Mouse (Mus musculus) small intestine, adult 2 months (tissue): ENCODE measurements around the gene Npm3. TPM values are rescaled to one million over a fixed set of nuclear protein-coding genes. Genes with fewer than 3 reads are reported as not detected.

ENCODE experiments used
- H3K27ac ChIP-seq: fragments of 200-500 bp; 2 replicates; pipeline ENCODE4 v1.5.1; 2012; ENCODE audit warnings: low read depth, low read length, control low read depth, inconsistent platforms; ENCODE audit not compliant: insufficient read depth
- H3K27me3 ChIP-seq: fragments of 200-500 bp; 2 replicates; pipeline ENCODE4 v1.6.1; 2012; ENCODE audit warnings: mild to moderate bottlenecking, moderate library complexity, low read length, inconsistent platforms; ENCODE audit not compliant: control insufficient read depth, insufficient read depth
- H3K36me3 ChIP-seq: fragments of 200-500 bp; 2 replicates; pipeline ENCODE4 v1.6.1; 2012; ENCODE audit warnings: mild to moderate bottlenecking, low read length, control low read depth, inconsistent platforms; ENCODE audit not compliant: control insufficient read depth, insufficient read depth
- H3K4me1 ChIP-seq: fragments of 200-500 bp; 2 replicates; pipeline ENCODE4 v1.6.1; 2012; ENCODE audit warnings: low read length, inconsistent platforms, mixed read lengths; ENCODE audit not compliant: control insufficient read depth, insufficient read depth, insufficient read length
- H3K4me3 ChIP-seq: fragments of 200-500 bp; 2 replicates; pipeline ENCODE4 v1.5.1; 2012; ENCODE audit warnings: low read depth, mild to moderate bottlenecking, control low read depth, inconsistent platforms, low read length, moderate library complexity
- CTCF ChIP-seq: fragments of 200-500 bp; IDR thresholded peaks from 2 replicates; pipeline ENCODE4 v1.5.1; 2012; ENCODE audit warnings: low read depth, mild to moderate bottlenecking, control low read depth, inconsistent platforms, low read length, moderate library complexity, mixed read lengths; ENCODE audit not compliant: insufficient replicate concordance, insufficient read length; ENCODE audit errors: extremely low read depth
- POLR2A ChIP-seq: fragments of 200-500 bp; IDR thresholded peaks from 2 replicates; pipeline ENCODE4 v1.6.1; 2012; ENCODE audit warnings: low read depth, mild to moderate bottlenecking, control low read depth, inconsistent platforms, low read length, moderate library complexity
- WGBS: fragments of 180-500 bp; shearing (Covaris S2); methylation state at CpG from one replicate; pipeline ENCODE4 v1.1.7; 2018; 5-methylcytosine and 5-hydroxymethylcytosine counted together
- polyA plus RNA-seq: library from polyadenylated mRNA; depleted of rRNA; stranded (reverse); fragments of >200 nt; gene quantifications from 2 replicates; pipeline ENCODE4 v1.2.3, GENCODE M21; 2012; rRNA removed

Npm3 gene
- polyA plus RNA-seq, 1 experiment, result 24.5 TPM

- Histone ChIP-seq H3K4me3 (no peak overlapping the region), H3K27me3 (peaks cover 6% of the 10 kb centered on the region), H3K4me1 (no peaks in the 10 kb centered on the region), H3K36me3 (no peaks in the 10 kb centered on the region), H3K27ac (no peak overlapping the region)
- no peak for TF ChIP-seq CTCF
- no peak for TF ChIP-seq POLR2A
- 76% methylated on average over 5 of the region's 5 CpGs for WGBS
Measured at GRCm38 (mm10) chr19:45722188-45722587, 27.2 kb downstream of the Npm3 start.

- TF ChIP-seq POLR2A, result no peak
- TF ChIP-seq CTCF, result no peak
- H3K36me3 ChIP-seq, result no peaks in the 10 kb centered on the region
- peaks cover 10% of the 10 kb centered on the region for H3K27me3 ChIP-seq
- H3K4me1 ChIP-seq, result no peaks in the 10 kb centered on the region
- no peak overlapping the region for H3K27ac ChIP-seq
- no peak overlapping the region for H3K4me3 ChIP-seq
- 43% methylated on average over 3 of the region's 3 CpGs for WGBS
Measured at GRCm38 (mm10) chr19:45718286-45718685, 31.1 kb downstream of the Npm3 start.

- no peaks in the 10 kb centered on the region for H3K4me1 ChIP-seq
- H3K27me3 ChIP-seq, result peaks cover 12% of the 10 kb centered on the region
- no peaks in the 10 kb centered on the region for H3K36me3 ChIP-seq
- TF ChIP-seq POLR2A (no peak), CTCF (no peak)
- WGBS, result 13% methylated on average over 16 of the region's 16 CpGs
- H3K27ac ChIP-seq, result no peak overlapping the region
- H3K4me3 ChIP-seq, result no peak overlapping the region
Measured at GRCm38 (mm10) chr19:45717493-45718220, 31.7 kb downstream of the Npm3 start.

GRCm38 (mm10) chr19:45708704-45709103, 40.7 kb downstream of the Npm3 start:
- H3K4me3 ChIP-seq, result no peak overlapping the region
- H3K27ac ChIP-seq, result no peak overlapping the region
- H3K4me1 ChIP-seq, result no peaks in the 10 kb centered on the region
- H3K36me3 ChIP-seq, result no peaks in the 10 kb centered on the region
- TF ChIP-seq CTCF (no peak), POLR2A (no peak)
- 31% methylated on average over 3 of the region's 3 CpGs for WGBS
- peaks cover 4% of the 10 kb centered on the region; the same call in 1 of the 2 replicates for H3K27me3 ChIP-seq

Other genes with a start within 250 kb of the Npm3 start
- gene Poll, start 189.1 kb downstream of the Npm3 start, polyA plus RNA-seq, result 4.2 and 7.2 TPM in 2 replicates
- gene Gm17018, start 189.0 kb downstream of the Npm3 start, polyA plus RNA-seq, result 2.2 and 3.0 TPM in 2 replicates
- gene Fbxw4, start 89.3 kb downstream of the Npm3 start, polyA plus RNA-seq, result 23.9 and 44.8 TPM in 2 replicates
- not detected in 2 replicates for gene Fgf8, start 6.7 kb downstream of the Npm3 start, polyA plus RNA-seq
- 3.4 and 8.3 TPM in 2 replicates for gene Mgea5, start 34.2 kb upstream of the Npm3 start, polyA plus RNA-seq
- 5.9 and 6.5 TPM in 2 replicates for gene Kcnip2, start 66.5 kb upstream of the Npm3 start, polyA plus RNA-seq
- 3.6 and 7.5 TPM in 2 replicates for gene Armh3, start 248.9 kb upstream of the Npm3 start, polyA plus RNA-seq